Mouse (Mus musculus): ENCODE results near the gene Frem3. TPM values are rescaled to one million over a fixed set of nuclear protein-coding genes. Genes with fewer than 3 reads are reported as not detected.

Gene Frem3
- polyA plus RNA-seq, 1 experiment, result 0.03 TPM

- Histone ChIP-seq H3K27ac (ENCODE audit: control insufficient read depth, insufficient read depth, low read length) (no peak overlapping the region), H3K27me3 (ENCODE audit: control insufficient read depth, insufficient read depth, low read length) (no peaks in the 10 kb centered on the region), H3K4me1 (replicated peaks; ENCODE audit: control insufficient read depth, insufficient read depth, low read length) (no peaks in the 10 kb centered on the region), H3K36me3 (ENCODE audit: control insufficient read depth, insufficient read depth, low read length) (no peaks in the 10 kb centered on the region), H3K4me3 (ENCODE audit: control insufficient read depth, insufficient read depth, low read length) (no peak overlapping the region)
- TF ChIP-seq POLR2A (IDR thresholded peaks at IDR 0.05; ENCODE audit: control insufficient read depth, extremely low read depth, insufficient read depth, low read length, poor library complexity) (no peak), CTCF (IDR thresholded peaks at IDR 0.05; ENCODE audit: borderline replicate concordance, control insufficient read depth, extremely low read depth, insufficient read depth, low read length, poor library complexity) (no peak)
- WGBS, result 37% methylated on average over 3 of the region's 3 CpGs
- no peak for DNase-seq
Observed at GRCm38 (mm10) chr8:80619787-80620186, 8.9 kb downstream of the Frem3 start.

- Histone ChIP-seq H3K36me3 (ENCODE audit: control insufficient read depth, insufficient read depth, low read length) (no peaks in the 10 kb centered on the region), H3K4me1 (replicated peaks; ENCODE audit: control insufficient read depth, insufficient read depth, low read length) (no peaks in the 10 kb centered on the region), H3K27me3 (ENCODE audit: control insufficient read depth, insufficient read depth, low read length) (no peaks in the 10 kb centered on the region), H3K27ac (ENCODE audit: control insufficient read depth, insufficient read depth, low read length) (no peak overlapping the region), H3K4me3 (ENCODE audit: control insufficient read depth, insufficient read depth, low read length) (no peak overlapping the region)
- DNase-seq, result no peak
- WGBS, result 94% methylated on average over 6 of the region's 6 CpGs
- TF ChIP-seq POLR2A (IDR thresholded peaks at IDR 0.05; ENCODE audit: control insufficient read depth, extremely low read depth, insufficient read depth, low read length, poor library complexity) (no peak), CTCF (IDR thresholded peaks at IDR 0.05; ENCODE audit: borderline replicate concordance, control insufficient read depth, extremely low read depth, insufficient read depth, low read length, poor library complexity) (no peak)
Observed at GRCm38 (mm10) chr8:80647394-80647793, 36.5 kb downstream of the Frem3 start.

- 56% methylated on average over 4 of the region's 4 CpGs for WGBS
- TF ChIP-seq POLR2A (IDR thresholded peaks at IDR 0.05; ENCODE audit: control insufficient read depth, extremely low read depth, insufficient read depth, low read length, poor library complexity) (no peak), CTCF (IDR thresholded peaks at IDR 0.05; ENCODE audit: borderline replicate concordance, control insufficient read depth, extremely low read depth, insufficient read depth, low read length, poor library complexity) (no peak)
- no peak for DNase-seq
- Histone ChIP-seq H3K27me3 (ENCODE audit: control insufficient read depth, insufficient read depth, low read length) (no peaks in the 10 kb centered on the region), H3K27ac (ENCODE audit: control insufficient read depth, insufficient read depth, low read length) (no peak overlapping the region), H3K36me3 (ENCODE audit: control insufficient read depth, insufficient read depth, low read length) (no peaks in the 10 kb centered on the region), H3K4me3 (ENCODE audit: control insufficient read depth, insufficient read depth, low read length) (no peak overlapping the region), H3K4me1 (replicated peaks; ENCODE audit: control insufficient read depth, insufficient read depth, low read length) (no peaks in the 10 kb centered on the region)
Observed at GRCm38 (mm10) chr8:80657639-80658038, 46.8 kb downstream of the Frem3 start.

GRCm38 (mm10) chr8:80661055-80661454 is 50.2 kb downstream of the Frem3 start:
- WGBS, result 94% methylated on average over 4 of the region's 4 CpGs
- Histone ChIP-seq H3K4me1 (replicated peaks; ENCODE audit: control insufficient read depth, insufficient read depth, low read length) (no peaks in the 10 kb centered on the region), H3K27ac (ENCODE audit: control insufficient read depth, insufficient read depth, low read length) (no peak overlapping the region), H3K27me3 (ENCODE audit: control insufficient read depth, insufficient read depth, low read length) (no peaks in the 10 kb centered on the region), H3K4me3 (ENCODE audit: control insufficient read depth, insufficient read depth, low read length) (no peak overlapping the region), H3K36me3 (ENCODE audit: control insufficient read depth, insufficient read depth, low read length) (no peaks in the 10 kb centered on the region)
- TF ChIP-seq POLR2A (IDR thresholded peaks at IDR 0.05; ENCODE audit: control insufficient read depth, extremely low read depth, insufficient read depth, low read length, poor library complexity) (no peak), CTCF (IDR thresholded peaks at IDR 0.05; ENCODE audit: borderline replicate concordance, control insufficient read depth, extremely low read depth, insufficient read depth, low read length, poor library complexity) (no peak)
- no peak for DNase-seq

- Histone ChIP-seq H3K36me3 (ENCODE audit: control insufficient read depth, insufficient read depth, low read length) (no peaks in the 10 kb centered on the region), H3K4me3 (ENCODE audit: control insufficient read depth, insufficient read depth, low read length) (no peak overlapping the region), H3K4me1 (replicated peaks; ENCODE audit: control insufficient read depth, insufficient read depth, low read length) (no peaks in the 10 kb centered on the region), H3K27ac (ENCODE audit: control insufficient read depth, insufficient read depth, low read length) (no peak overlapping the region), H3K27me3 (ENCODE audit: control insufficient read depth, insufficient read depth, low read length) (no peaks in the 10 kb centered on the region)
- no peak for DNase-seq
- 18% methylated on average over 3 of the region's 3 CpGs for WGBS
- no peak for TF ChIP-seq CTCF (IDR thresholded peaks at IDR 0.05; ENCODE audit: borderline replicate concordance, control insufficient read depth, extremely low read depth, insufficient read depth, low read length, poor library complexity)
- TF ChIP-seq POLR2A (IDR thresholded peaks at IDR 0.05; ENCODE audit: control insufficient read depth, extremely low read depth, insufficient read depth, low read length, poor library complexity), result no peak
Observed at GRCm38 (mm10) chr8:80663476-80663875, 52.6 kb downstream of the Frem3 start.

- H3K36me3 ChIP-seq (ENCODE audit: control insufficient read depth, insufficient read depth, low read length), result no peaks in the 10 kb centered on the region
- no peaks in the 10 kb centered on the region for H3K4me1 ChIP-seq (replicated peaks; ENCODE audit: control insufficient read depth, insufficient read depth, low read length)
- WGBS, result 83% methylated on average over 17 of the region's 17 CpGs
- DNase-seq, result no peak
- TF ChIP-seq CTCF (IDR thresholded peaks at IDR 0.05; ENCODE audit: borderline replicate concordance, control insufficient read depth, extremely low read depth, insufficient read depth, low read length, poor library complexity), result no peak
- no peak for TF ChIP-seq POLR2A (IDR thresholded peaks at IDR 0.05; ENCODE audit: control insufficient read depth, extremely low read depth, insufficient read depth, low read length, poor library complexity)
- no peak overlapping the region for H3K4me3 ChIP-seq (ENCODE audit: control insufficient read depth, insufficient read depth, low read length)
- no peaks in the 10 kb centered on the region for H3K27me3 ChIP-seq (ENCODE audit: control insufficient read depth, insufficient read depth, low read length)
- H3K27ac ChIP-seq (ENCODE audit: control insufficient read depth, insufficient read depth, low read length), result no peak overlapping the region
Observed at GRCm38 (mm10) chr8:80669277-80669901, 58.5 kb downstream of the Frem3 start.

GRCm38 (mm10) chr8:80682594-80682993 is 71.7 kb downstream of the Frem3 start:
- WGBS, result 94% methylated on average over 5 of the region's 5 CpGs
- H3K4me1 ChIP-seq (replicated peaks; ENCODE audit: control insufficient read depth, insufficient read depth, low read length), result no peaks in the 10 kb centered on the region
- TF ChIP-seq CTCF (IDR thresholded peaks at IDR 0.05; ENCODE audit: borderline replicate concordance, control insufficient read depth, extremely low read depth, insufficient read depth, low read length, poor library complexity), result no peak
- TF ChIP-seq POLR2A (IDR thresholded peaks at IDR 0.05; ENCODE audit: control insufficient read depth, extremely low read depth, insufficient read depth, low read length, poor library complexity), result no peak
- no peak overlapping the region for H3K4me3 ChIP-seq (ENCODE audit: control insufficient read depth, insufficient read depth, low read length)
- no peak for DNase-seq
- no peak overlapping the region for H3K27ac ChIP-seq (ENCODE audit: control insufficient read depth, insufficient read depth, low read length)
- no peaks in the 10 kb centered on the region for H3K36me3 ChIP-seq (ENCODE audit: control insufficient read depth, insufficient read depth, low read length)
- H3K27me3 ChIP-seq (ENCODE audit: control insufficient read depth, insufficient read depth, low read length), result no peaks in the 10 kb centered on the region
